Mouse (Mus musculus) hindbrain, embryonic 11.5 days (tissue): ENCODE measurements around the gene Ciao2a. TPM values are rescaled to one million over a fixed set of nuclear protein-coding genes. Genes with fewer than 3 reads are reported as not detected.

Experiments
- ATAC-seq: fragments of 200-750 bp; cut with Nextera tagmentation; 2 replicates; pipeline ENCODE4 v1.8.0; 2017; ENCODE audit warnings: mild to moderate bottlenecking, moderate TSS enrichment, moderate library complexity; ENCODE audit not compliant: low FRiP score
- DNase-seq: peaks from one replicate; pipeline ENCODE4 v3.0.0-alpha.2; 2015; ENCODE audit warnings: low spot score
- H3K27ac ChIP-seq: fragments of 300-500 bp; sonication (generic); 2 replicates; pipeline ENCODE4 v1.5.1; 2014; ENCODE audit warnings: mild to moderate bottlenecking, low read depth, low read length
- H3K27me3 ChIP-seq: fragments of 300-500 bp; sonication (generic); 2 replicates; pipeline ENCODE4 v1.6.1; 2014; ENCODE audit warnings: mild to moderate bottlenecking, low read length, moderate library complexity, mixed read lengths; ENCODE audit not compliant: control insufficient read depth, insufficient read depth
- H3K36me3 ChIP-seq: fragments of 300-500 bp; sonication (generic); 2 replicates; pipeline ENCODE4 v1.6.1; 2014; ENCODE audit warnings: mild to moderate bottlenecking, low read length, moderate library complexity, mixed read lengths; ENCODE audit not compliant: control insufficient read depth, insufficient read depth
- H3K4me1 ChIP-seq: fragments of 300-500 bp; sonication (generic); replicated peaks from 2 replicates; pipeline ENCODE4 v1.6.1; 2014; ENCODE audit warnings: low read length, mixed read lengths; ENCODE audit not compliant: control insufficient read depth, insufficient read depth
- H3K4me2 ChIP-seq: fragments of 300-500 bp; sonication (generic); replicated peaks from 2 replicates; pipeline ENCODE4 v1.6.1; 2014; ENCODE audit warnings: mild to moderate bottlenecking, low read depth, low read length
- H3K4me3 ChIP-seq: fragments of 300-500 bp; sonication (generic); 2 replicates; pipeline ENCODE4 v1.5.1; 2014; ENCODE audit warnings: low read depth, low read length
- H3K9ac ChIP-seq: fragments of 300-500 bp; sonication (generic); 2 replicates; pipeline ENCODE4 v1.6.1; 2014; ENCODE audit warnings: low read depth, low read length
- H3K9me3 ChIP-seq: fragments of 300-500 bp; sonication (generic); 2 replicates; pipeline ENCODE4 v1.6.1; 2016; ENCODE audit warnings: low read length; ENCODE audit not compliant: control insufficient read depth
- WGBS: fragments of 180-500 bp; shearing (Covaris S2); extraction: QIAGEN DNeasy Blood & Tissue Kit; methylation state at CpG from one replicate; pipeline ENCODE4 v1.1.7; 2014; 5-methylcytosine and 5-hydroxymethylcytosine counted together
- polyA plus RNA-seq: library from polyadenylated mRNA; unstranded; fragments of >200 nt; fragmentation: Nextera tagmentation; extraction: Ambion mirVana; gene quantifications from 2 replicates; pipeline ENCODE4 v1.2.1, GENCODE M21; 2014

Gene Ciao2a
- polyA plus RNA-seq, 1 experiment from 2014 or later: 146 TPM

GRCm38 (mm10) chr9:66110126-66110525 lies 16.3 kb upstream of the Ciao2a start:
- Histone ChIP-seq H3K9ac (no peak overlapping the region), H3K9me3 (no peaks in the 10 kb centered on the region), H3K27me3 (no peaks in the 10 kb centered on the region), H3K36me3 (peaks cover 13% of the 10 kb centered on the region), H3K4me2 (no peak overlapping the region), H3K4me1 (no peaks in the 10 kb centered on the region), H3K4me3 (no peak overlapping the region), H3K27ac (0 out of 2 replicates have a peak overlapping the region, but pooled peaks have one; percentile 25)
- DNase-seq: no peak
- 66% methylated on average over 8 of the region's 8 CpGs for WGBS
- no peak for ATAC-seq

GRCm38 (mm10) chr9:66110611-66111379 lies 15.6 kb upstream of the Ciao2a start:
- H3K4me3 ChIP-seq: no peak overlapping the region
- DNase-seq (no peak), ATAC-seq (no peak)
- no peaks in the 10 kb centered on the region for H3K27me3 ChIP-seq
- H3K9me3 ChIP-seq: no peaks in the 10 kb centered on the region
- H3K4me1 ChIP-seq: no peaks in the 10 kb centered on the region
- WGBS: 56% methylated on average over 8 of the region's 8 CpGs
- H3K9ac ChIP-seq: no peak overlapping the region
- peaks cover 8% of the 10 kb centered on the region for H3K36me3 ChIP-seq
- H3K27ac ChIP-seq: 0 out of 2 replicates have a peak overlapping the region, but pooled peaks have one; percentile 18
- no peak overlapping the region for H3K4me2 ChIP-seq

GRCm38 (mm10) chr9:66114341-66114740 lies 12.1 kb upstream of the Ciao2a start:
- ATAC-seq (no peak), DNase-seq (no peak)
- no peak overlapping the region for H3K4me3 ChIP-seq
- no peaks in the 10 kb centered on the region for H3K27me3 ChIP-seq
- no peak overlapping the region for H3K27ac ChIP-seq
- WGBS: 97% methylated on average over 3 of the region's 3 CpGs
- H3K4me1 ChIP-seq: no peaks in the 10 kb centered on the region
- H3K36me3 ChIP-seq: peaks cover 5% of the 10 kb centered on the region; the same call in 1 of the 2 replicates
- H3K4me2 ChIP-seq: no peak overlapping the region
- H3K9me3 ChIP-seq: no peaks in the 10 kb centered on the region
- no peak overlapping the region for H3K9ac ChIP-seq

- no peak overlapping the region for H3K9ac ChIP-seq
- ATAC-seq (no peak), DNase-seq (no peak)
- no peaks in the 10 kb centered on the region for H3K27me3 ChIP-seq
- no peak overlapping the region for H3K4me2 ChIP-seq
- H3K4me3 ChIP-seq: no peak overlapping the region
- H3K27ac ChIP-seq: no peak overlapping the region
- 71% methylated on average over 8 of the region's 8 CpGs for WGBS
- H3K4me1 ChIP-seq: no peaks in the 10 kb centered on the region
- peaks cover 5% of the 10 kb centered on the region; the same call in 1 of the 2 replicates for H3K36me3 ChIP-seq
- no peaks in the 10 kb centered on the region for H3K9me3 ChIP-seq
Measured at GRCm38 (mm10) chr9:66116890-66117289, 9.5 kb upstream of the Ciao2a start.

- H3K4me1 ChIP-seq: no peaks in the 10 kb centered on the region
- WGBS: 91% methylated on average over 2 of the region's 2 CpGs
- H3K4me2 ChIP-seq: no peak overlapping the region
- no peaks in the 10 kb centered on the region for H3K27me3 ChIP-seq
- no peak for DNase-seq
- ATAC-seq: no peak
- H3K9me3 ChIP-seq: no peaks in the 10 kb centered on the region
- no peak overlapping the region for H3K4me3 ChIP-seq
- H3K27ac ChIP-seq: no peak overlapping the region
- no peak overlapping the region for H3K9ac ChIP-seq
- no peaks in the 10 kb centered on the region for H3K36me3 ChIP-seq
Measured at GRCm38 (mm10) chr9:66119498-66119897, 6.9 kb upstream of the Ciao2a start.

GRCm38 (mm10) chr9:66120106-66120505 lies 6.3 kb upstream of the Ciao2a start:
- WGBS: 90% methylated on average over 4 of the region's 4 CpGs
- ATAC-seq (no peak), DNase-seq (no peak)
- no peak overlapping the region for H3K4me2 ChIP-seq
- no peak overlapping the region for H3K9ac ChIP-seq
- no peak overlapping the region for H3K4me3 ChIP-seq
- no peak overlapping the region for H3K27ac ChIP-seq
- H3K9me3 ChIP-seq: no peaks in the 10 kb centered on the region
- H3K27me3 ChIP-seq: no peaks in the 10 kb centered on the region
- no peaks in the 10 kb centered on the region for H3K36me3 ChIP-seq
- no peaks in the 10 kb centered on the region for H3K4me1 ChIP-seq

- Histone ChIP-seq H3K4me2 (no peak overlapping the region), H3K27me3 (no peaks in the 10 kb centered on the region), H3K27ac (no peak overlapping the region), H3K4me1 (no peaks in the 10 kb centered on the region), H3K36me3 (no peaks in the 10 kb centered on the region), H3K9ac (no peak overlapping the region), H3K4me3 (no peak overlapping the region), H3K9me3 (no peaks in the 10 kb centered on the region)
- no peak for ATAC-seq
- no peak for DNase-seq
- 85% methylated on average over 3 of the region's 3 CpGs for WGBS
Measured at GRCm38 (mm10) chr9:66120945-66121344, 5.5 kb upstream of the Ciao2a start.

GRCm38 (mm10) chr9:66121421-66121820 lies 5.0 kb upstream of the Ciao2a start:
- Histone ChIP-seq H3K27ac (no peak overlapping the region), H3K27me3 (no peaks in the 10 kb centered on the region), H3K9ac (no peak overlapping the region), H3K4me2 (no peak overlapping the region), H3K36me3 (no peaks in the 10 kb centered on the region), H3K4me3 (no peak overlapping the region), H3K4me1 (no peaks in the 10 kb centered on the region), H3K9me3 (no peaks in the 10 kb centered on the region)
- DNase-seq (no peak), ATAC-seq (no peak)

- Histone ChIP-seq H3K36me3 (no peaks in the 10 kb centered on the region), H3K4me3 (peak overlapping the region; percentile 81), H3K4me1 (no peaks in the 10 kb centered on the region), H3K9ac (peak overlapping the region; percentile 77), H3K27me3 (no peaks in the 10 kb centered on the region), H3K4me2 (peak overlapping the region; percentile 65), H3K9me3 (no peaks in the 10 kb centered on the region), H3K27ac (no peak overlapping the region)
- DNase-seq (no peak), ATAC-seq (no peak)
- whole genome bisulfite sequencing: 29% methylated on average over 5 of the region's 5 CpGs
Measured at GRCm38 (mm10) chr9:66123648-66124047, 2.8 kb upstream of the Ciao2a start.
